In the genomic region with DNA sequence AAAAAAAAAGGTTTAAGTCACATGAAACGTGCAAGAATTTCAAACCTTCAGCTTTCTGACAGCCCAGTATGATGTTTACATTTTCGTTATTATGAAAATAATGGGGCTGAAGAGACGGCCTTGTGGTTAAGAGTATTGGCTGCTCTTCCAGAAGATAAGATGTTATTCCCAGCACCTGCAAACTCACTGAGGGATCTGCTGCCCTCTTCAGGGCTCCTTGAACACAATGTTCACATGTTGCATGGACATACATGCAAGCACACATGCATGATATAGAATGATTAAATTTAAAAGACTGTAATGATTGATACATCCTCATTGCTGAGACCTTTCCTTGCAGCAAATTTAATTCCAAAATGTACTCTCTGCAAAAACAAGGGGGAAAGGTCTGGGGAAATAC, we compare ENCODE assay signal across 14 mouse cellular contexts.
DNase-seq lines count a peak whose midpoint lies in the region; ATAC-seq and TF ChIP-seq lines count a peak whose summit lies in the region.
"Had no signal": no experiment of that assay in that cellular context is flagged by ENCODE, and none has a peak within 500 bp of the region (broad histone marks: within the 10 kb centered on the region; RNA-seq: fewer than 3 reads in every experiment).

No protein-coding gene starts in this region.

- 63% methylated on average over 3 of the region's 3 CpGs for WGBS in kidney, postnatal 0 days
- 78% methylated on average over 3 of the region's 3 CpGs for WGBS in forebrain, embryonic 14.5 days

- peak; percentile 4 for DNase-seq in embryo, embryonic 10.5 days (ENCODE audit: low spot score)
- no peak for DNase-seq in embryo, embryonic 9.5 days (ENCODE audit: extremely low spot score)
- DNase-seq in kidney, postnatal 0 days (ENCODE audit: low spot score) = peak; percentile 18
- DNase-seq in kidney, postnatal 25 days = no peak
- DNase-seq in 416B (ENCODE audit: low read depth) (peak; percentile 4), adipocyte (ENCODE audit: low spot score) (peak; percentile 10)
- no peak for DNase-seq in forebrain, embryonic 14.5 days (ENCODE audit: low spot score)
- DNase-seq: adrenal gland, adult 8-10 months; lung, postnatal 10 days; retina, postnatal 1 day; thymus, postnatal 36 days had no signal

- no peaks in the 10 kb centered on the region for H3K9me3 ChIP-seq in kidney, postnatal 0 days (replicated peaks; ENCODE audit: low read length)
- no peaks in the 10 kb centered on the region for H3K9me3 ChIP-seq in forebrain, embryonic 14.5 days (replicated peaks; ENCODE audit: control insufficient read depth, low read length)
- H3K9me3 ChIP-seq: hindbrain, embryonic 15.5 days had no signal

- no peaks in the 10 kb centered on the region for H3K36me3 ChIP-seq in kidney, postnatal 0 days (ENCODE audit: insufficient read depth, low read length)
- no peaks in the 10 kb centered on the region for H3K36me3 ChIP-seq in forebrain, embryonic 14.5 days (ENCODE audit: control insufficient read depth, insufficient read depth, low read length)
- H3K36me3 ChIP-seq: hindbrain, embryonic 15.5 days had no signal

- no peak for ATAC-seq in kidney, postnatal 0 days (replicated peaks; ENCODE audit: low FRiP score, low read depth)
- no peak for ATAC-seq in forebrain, embryonic 14.5 days
- no peak for ATAC-seq in inflammation-experienced regulatory T-cells, adult 6 months

- no peak overlapping the region for H3K4me2 ChIP-seq in kidney, postnatal 0 days (ENCODE audit: low read length)
- H3K4me2 ChIP-seq in forebrain, embryonic 14.5 days (ENCODE audit: low read length) = no peak overlapping the region
- H3K4me2 ChIP-seq: hindbrain, embryonic 15.5 days; midbrain, embryonic 11.5 days had no signal

- no peak overlapping the region for H3K27ac ChIP-seq in kidney, postnatal 0 days
- H3K27ac ChIP-seq in forebrain, embryonic 14.5 days (ENCODE audit: low read depth, low read length) = no peak overlapping the region
- H3K27ac ChIP-seq: hindbrain, embryonic 15.5 days had no signal

- H3K27me3 ChIP-seq in kidney, postnatal 0 days (ENCODE audit: insufficient read depth, low read length) = no peaks in the 10 kb centered on the region
- no peaks in the 10 kb centered on the region for H3K27me3 ChIP-seq in forebrain, embryonic 14.5 days (replicated peaks; ENCODE audit: control insufficient read depth, insufficient read depth, low read length)
- H3K27me3 ChIP-seq: hindbrain, embryonic 15.5 days had no signal

- H3K4me1 ChIP-seq in kidney, postnatal 0 days (replicated peaks; ENCODE audit: insufficient read depth, low read length) = no peaks in the 10 kb centered on the region
- H3K4me1 ChIP-seq in forebrain, embryonic 14.5 days (ENCODE audit: control insufficient read depth, insufficient read depth, low read length) = no peaks in the 10 kb centered on the region
- H3K4me1 ChIP-seq: hindbrain, embryonic 15.5 days had no signal

- no peak overlapping the region for H3K4me3 ChIP-seq in kidney, postnatal 0 days (replicated peaks; ENCODE audit: low read depth, low read length)
- no peak overlapping the region for H3K4me3 ChIP-seq in forebrain, embryonic 14.5 days (ENCODE audit: low read depth, low read length)
- H3K4me3 ChIP-seq: hindbrain, embryonic 15.5 days had no signal

- TF ChIP-seq CTCF in kidney, postnatal 0 days (IDR thresholded peaks at IDR 0.05; ENCODE audit: low read depth) = peak; percentile 47; the same call in 1 of the 2 replicates

- H3K9ac ChIP-seq in kidney, postnatal 0 days (ENCODE audit: low read depth, low read length) = no peak overlapping the region
- H3K9ac ChIP-seq in forebrain, embryonic 14.5 days (ENCODE audit: low read length) = no peak overlapping the region
- H3K9ac ChIP-seq: hindbrain, embryonic 15.5 days had no signal

Comparison
In these comparisons a context has a peak if more than half of its experiments do, and no peak if none do; other contexts are left out.
1. DNase-seq: peak in embryo, embryonic 10.5 days (single experiment), kidney, postnatal 0 days (single experiment), 416B (single experiment) and adipocyte (single experiment); none in embryo, embryonic 9.5 days (single experiment), kidney, postnatal 25 days (0 of 2) and forebrain, embryonic 14.5 days (single experiment).